In the genomic region with DNA sequence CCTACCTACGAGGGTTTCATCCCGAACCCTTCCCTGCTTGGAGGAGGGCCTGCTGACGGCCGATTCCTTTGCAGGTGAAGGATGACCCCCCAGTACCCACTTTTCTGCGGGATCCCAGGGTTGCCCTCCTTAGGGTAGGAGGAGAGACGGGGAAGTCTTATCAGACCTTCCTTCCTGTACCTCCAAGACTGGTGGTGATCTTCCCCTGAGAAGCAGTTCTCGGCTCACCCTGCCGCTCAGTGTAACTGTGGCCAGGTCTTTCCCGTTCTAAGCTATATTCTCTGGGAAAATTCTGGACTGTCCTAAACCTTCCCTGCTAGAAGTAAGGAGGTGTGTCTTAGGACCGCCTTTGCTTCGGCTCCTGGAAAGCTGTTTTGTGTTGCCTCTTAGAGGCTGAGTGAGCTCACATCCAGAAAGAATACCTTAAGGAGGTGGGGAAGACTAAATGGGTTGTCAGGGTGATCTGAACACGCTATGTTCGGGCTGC, we compare ENCODE assay signal across 8 mouse cellular contexts. TPM values are rescaled to one million over a fixed set of nuclear protein-coding genes. Genes with fewer than 3 reads are reported as not detected.
DNase-seq lines count a peak whose midpoint lies in the region; ATAC-seq lines count a peak whose summit lies in the region.

No protein-coding gene starts in this region.

- ATAC-seq in heart, embryonic 14.5 days (ENCODE audit: insufficient number of reproducible peaks, insufficient read depth, low FRiP score, low read depth): no peak
- ATAC-seq in granulocyte monocyte progenitor cell, adult 5-6 weeks (replicated peaks; ENCODE audit: poor library complexity, severe bottlenecking): peak; percentile 8
- peak; percentile 8 for ATAC-seq in liver, embryonic 16.5 days (ENCODE audit: low read depth)

- peak overlapping the region; percentile 100 for H3K27ac ChIP-seq in heart, embryonic 14.5 days (replicated peaks in 1 of 2; ENCODE audit: control insufficient read depth in 1 of 2, insufficient read depth in 1 of 2, low read depth in 2 of 2, low read length in 2 of 2)
- H3K27ac ChIP-seq in liver, embryonic 16.5 days (ENCODE audit: low read length): peak overlapping the region; percentile 100

- peak overlapping the region; percentile 93 to 95 for H3K4me3 ChIP-seq in heart, embryonic 14.5 days (ENCODE audit: control insufficient read depth in 1 of 2, insufficient read depth in 1 of 2, low read depth in 1 of 2, low read length in 2 of 2)
- H3K4me3 ChIP-seq in liver, embryonic 16.5 days (ENCODE audit: low read depth, low read length): peak overlapping the region; percentile 97

- peak overlapping the region; percentile 75 for H3K4me2 ChIP-seq in heart, embryonic 14.5 days (ENCODE audit: low read length)
- peak overlapping the region; percentile 77 for H3K4me2 ChIP-seq in liver, embryonic 16.5 days (ENCODE audit: low read depth, low read length)

- H3K9ac ChIP-seq in heart, embryonic 14.5 days (ENCODE audit: low read length): peak overlapping the region; percentile 87
- H3K9ac ChIP-seq in liver, embryonic 16.5 days (ENCODE audit: low read depth, low read length): peak overlapping the region; percentile 73

- peaks cover 33% of the 10 kb centered on the region for H3K36me3 ChIP-seq in heart, embryonic 14.5 days (ENCODE audit: control insufficient read depth, insufficient read depth, low read length)
- peaks cover 28% of the 10 kb centered on the region for H3K36me3 ChIP-seq in liver, embryonic 16.5 days (ENCODE audit: control insufficient read depth, insufficient read depth)

- WGBS in heart, embryonic 14.5 days: under 1% methylated on average over 13 of the region's 13 CpGs
- under 1% methylated on average over 13 of the region's 13 CpGs for WGBS in liver, embryonic 16.5 days (ENCODE audit: insufficient replicate concordance)

- H3K9me3 ChIP-seq in heart, embryonic 14.5 days (ENCODE audit: control insufficient read depth, low read length): no peaks in the 10 kb centered on the region
- H3K9me3 ChIP-seq in liver, embryonic 16.5 days (replicated peaks; ENCODE audit: control insufficient read depth, low read length): no peaks in the 10 kb centered on the region

- DNase-seq in heart, adult 9 months (ENCODE audit: low spot score in 2 of 2): no peak
- peak; percentile 75 for DNase-seq in ZHBTc4 (ENCODE audit: low read depth, low spot score)
- no peak for DNase-seq in layer of hippocampus, adult 18-20 months (ENCODE audit: low spot score in 2 of 2)
- no peak for DNase-seq in frontal cortex, adult 2 months (ENCODE audit: extremely low spot score in 1 of 2, low spot score in 1 of 2)
- DNase-seq in retina, embryonic 14.5 days (ENCODE audit: low spot score): no peak

- peaks cover 2 to 26% of the 10 kb centered on the region in 2 experiments; a peak in 2 of 4 replicates for H3K4me1 ChIP-seq in heart, embryonic 14.5 days (ENCODE audit: control insufficient read depth in 2 of 2, insufficient read depth in 2 of 2, low read length in 2 of 2)
- peaks cover 40% of the 10 kb centered on the region for H3K4me1 ChIP-seq in liver, embryonic 16.5 days (ENCODE audit: control insufficient read depth, low read depth, low read length)

- no peaks in the 10 kb centered on the region for H3K27me3 ChIP-seq in heart, embryonic 14.5 days (ENCODE audit: control insufficient read depth, insufficient read depth, low read length)
- H3K27me3 ChIP-seq in liver, embryonic 16.5 days (ENCODE audit: control insufficient read depth, insufficient read depth, low read depth, low read length): no peaks in the 10 kb centered on the region

RNA-seq across cellular contexts. Expression of a gene that starts 0.5 kb away (rescaled TPM):
- 42.6 and 46.4 TPM in 2 replicates for polyA plus RNA-seq in heart, embryonic 14.5 days (2014; fragmentation: Nextera tagmentation; extraction: Ambion mirVana)
- total RNA-seq in granulocyte monocyte progenitor cell, adult 5-6 weeks (2014; fragmentation: Nextera tagmentation): 52.6 and 59.4 TPM in 2 replicates
- 52.9 and 58.7 TPM in 2 replicates for total RNA-seq in granulocyte monocyte progenitor cell, adult 5-6 weeks (2017)
- polyA plus RNA-seq in liver, embryonic 16.5 days (2015; fragmentation: Nextera tagmentation; extraction: Ambion mirVana): 41.5 and 42.2 TPM in 2 replicates
- total RNA-seq in layer of hippocampus, adult 18-20 months (2021): 10 to 100 TPM; 13.7 to 14.1 TPM
- 17.5 and 20.7 TPM in 2 replicates for polyA plus RNA-seq in frontal cortex, adult 2 months (2012; rRNA removed)

RNA-seq across cellular contexts. Expression of a gene that starts 0.6 kb away (rescaled TPM):
- polyA plus RNA-seq in heart, embryonic 14.5 days (2014; fragmentation: Nextera tagmentation; extraction: Ambion mirVana): 13.5 and 16.2 TPM in 2 replicates
- 96.6 and 101 TPM in 2 replicates for total RNA-seq in granulocyte monocyte progenitor cell, adult 5-6 weeks (2014; fragmentation: Nextera tagmentation)
- 50.9 and 56.0 TPM in 2 replicates for total RNA-seq in granulocyte monocyte progenitor cell, adult 5-6 weeks (2017)
- polyA plus RNA-seq in liver, embryonic 16.5 days (2015; fragmentation: Nextera tagmentation; extraction: Ambion mirVana): 6.6 and 7.0 TPM in 2 replicates
- 10 to 100 TPM; 28.4 to 31.7 TPM for total RNA-seq in layer of hippocampus, adult 18-20 months (2021)
- polyA plus RNA-seq in frontal cortex, adult 2 months (2012; rRNA removed): 31.2 and 35.5 TPM in 2 replicates

RNA-seq across cellular contexts. Expression of a gene that starts 22.4 kb away (rescaled TPM):
- polyA plus RNA-seq in heart, embryonic 14.5 days (2014; fragmentation: Nextera tagmentation; extraction: Ambion mirVana): 233 and 243 TPM in 2 replicates
- total RNA-seq in granulocyte monocyte progenitor cell, adult 5-6 weeks (2014; fragmentation: Nextera tagmentation): not detected in 2 replicates
- total RNA-seq in granulocyte monocyte progenitor cell, adult 5-6 weeks (2017): not detected in 2 replicates
- polyA plus RNA-seq in liver, embryonic 16.5 days (2015; fragmentation: Nextera tagmentation; extraction: Ambion mirVana): 2.5 and 4.3 TPM in 2 replicates
- total RNA-seq in layer of hippocampus, adult 18-20 months (2021): not detected
- polyA plus RNA-seq in frontal cortex, adult 2 months (2012; rRNA removed): 0.08 and 0.21 TPM in 2 replicates

RNA-seq across cellular contexts. Expression of a gene that starts 41.0 kb away (rescaled TPM):
- 3.6 and 5.0 TPM in 2 replicates for polyA plus RNA-seq in heart, embryonic 14.5 days (2014; fragmentation: Nextera tagmentation; extraction: Ambion mirVana)
- 0.26 and 2.5 TPM in 2 replicates for total RNA-seq in granulocyte monocyte progenitor cell, adult 5-6 weeks (2014; fragmentation: Nextera tagmentation)
- total RNA-seq in granulocyte monocyte progenitor cell, adult 5-6 weeks (2017): 0.17 and 0.62 TPM in 2 replicates
- polyA plus RNA-seq in liver, embryonic 16.5 days (2015; fragmentation: Nextera tagmentation; extraction: Ambion mirVana): 193 and 203 TPM in 2 replicates
- not detected for total RNA-seq in layer of hippocampus, adult 18-20 months (2021)
- polyA plus RNA-seq in frontal cortex, adult 2 months (2012; rRNA removed): 0.06 TPM in 1 of 2 replicates, not detected in the other

RNA-seq across cellular contexts. Expression of a gene that starts 44.4 kb away (rescaled TPM):
- polyA plus RNA-seq in heart, embryonic 14.5 days (2014; fragmentation: Nextera tagmentation; extraction: Ambion mirVana): 0.43 TPM in 1 of 2 replicates, not detected in the other
- 1.9 TPM in 1 of 2 replicates, not detected in the other for total RNA-seq in granulocyte monocyte progenitor cell, adult 5-6 weeks (2014; fragmentation: Nextera tagmentation)
- 0.21 and 0.43 TPM in 2 replicates for total RNA-seq in granulocyte monocyte progenitor cell, adult 5-6 weeks (2017)
- 4.2 and 4.3 TPM in 2 replicates for polyA plus RNA-seq in liver, embryonic 16.5 days (2015; fragmentation: Nextera tagmentation; extraction: Ambion mirVana)
- total RNA-seq in layer of hippocampus, adult 18-20 months (2021): under 1 TPM; 0.56 to 0.92 TPM
- polyA plus RNA-seq in frontal cortex, adult 2 months (2012; rRNA removed): 0.08 TPM in 1 of 2 replicates, not detected in the other

Comparison
In these comparisons a context has a peak if more than half of its experiments do, and no peak if none do; other contexts are left out.
1. RNA of a gene that starts 22.4 kb away (polyA plus RNA-seq): 233 to 243 TPM in heart, embryonic 14.5 days; 2.5 to 4.3 TPM in liver, embryonic 16.5 days and 0.08 to 0.21 TPM in frontal cortex, adult 2 months; every median in the first group is over 10 times any median in the second.